Mouse (Mus musculus) neural tube, embryonic 13.5 days (tissue): Measurements from ENCODE around the gene Gas6. TPM values are rescaled to one million over a fixed set of nuclear protein-coding genes. Genes with fewer than 3 reads are reported as not detected.

ENCODE experiments used
- ATAC-seq: fragments of 200-750 bp; cut with Nextera tagmentation; 2 replicates; pipeline ENCODE4 v1.8.0; 2017; ENCODE audit warnings: low read depth, mild to moderate bottlenecking, moderate TSS enrichment, moderate library complexity
- H3K27ac ChIP-seq: fragments of 300-500 bp; sonication (generic); replicated peaks from 2 replicates; pipeline ENCODE4 v1.5.1; 2015; ENCODE audit warnings: moderate library complexity, mild to moderate bottlenecking, inconsistent platforms
- H3K27me3 ChIP-seq: fragments of 300-500 bp; sonication (generic); 2 replicates; pipeline ENCODE4 v1.6.1; 2015; ENCODE audit warnings: mild to moderate bottlenecking, inconsistent platforms
- H3K36me3 ChIP-seq: fragments of 300-500 bp; sonication (generic); 2 replicates; pipeline ENCODE4 v1.6.1; 2015; ENCODE audit warnings: mild to moderate bottlenecking, inconsistent platforms
- H3K4me1 ChIP-seq: fragments of 300-500 bp; sonication (generic); replicated peaks from 2 replicates; pipeline ENCODE4 v1.6.1; 2015; ENCODE audit warnings: inconsistent platforms
- H3K4me2 ChIP-seq: fragments of 300-500 bp; sonication (generic); 2 replicates; pipeline ENCODE4 v1.6.1; 2015; ENCODE audit warnings: inconsistent platforms, mild to moderate bottlenecking, moderate library complexity
- H3K4me3 ChIP-seq: fragments of 300-500 bp; sonication (generic); 2 replicates; pipeline ENCODE4 v1.5.1; 2015; ENCODE audit warnings: mild to moderate bottlenecking, inconsistent platforms
- H3K9ac ChIP-seq: fragments of 300-500 bp; sonication (generic); 2 replicates; pipeline ENCODE4 v1.6.1; 2015; ENCODE audit warnings: moderate library complexity, mild to moderate bottlenecking, inconsistent platforms
- H3K9me3 ChIP-seq: fragments of 300-500 bp; sonication (generic); 2 replicates; pipeline ENCODE4 v1.6.1; 2016; ENCODE audit warnings: inconsistent platforms
- WGBS: fragments of 180-500 bp; shearing (Covaris S2); methylation state at CpG from one replicate; pipeline ENCODE4 v1.1.7; 2015; 5-methylcytosine and 5-hydroxymethylcytosine counted together
- polyA plus RNA-seq: library from polyadenylated mRNA; unstranded; fragments of >200 nt; fragmentation: Nextera tagmentation; extraction: Ambion mirVana; gene quantifications from 2 replicates; pipeline ENCODE4 v1.2.1, GENCODE M21; 2015

The Gas6 gene
- polyA plus RNA-seq, 1 experiment from 2014 or later: 28.8 TPM

DNA sequence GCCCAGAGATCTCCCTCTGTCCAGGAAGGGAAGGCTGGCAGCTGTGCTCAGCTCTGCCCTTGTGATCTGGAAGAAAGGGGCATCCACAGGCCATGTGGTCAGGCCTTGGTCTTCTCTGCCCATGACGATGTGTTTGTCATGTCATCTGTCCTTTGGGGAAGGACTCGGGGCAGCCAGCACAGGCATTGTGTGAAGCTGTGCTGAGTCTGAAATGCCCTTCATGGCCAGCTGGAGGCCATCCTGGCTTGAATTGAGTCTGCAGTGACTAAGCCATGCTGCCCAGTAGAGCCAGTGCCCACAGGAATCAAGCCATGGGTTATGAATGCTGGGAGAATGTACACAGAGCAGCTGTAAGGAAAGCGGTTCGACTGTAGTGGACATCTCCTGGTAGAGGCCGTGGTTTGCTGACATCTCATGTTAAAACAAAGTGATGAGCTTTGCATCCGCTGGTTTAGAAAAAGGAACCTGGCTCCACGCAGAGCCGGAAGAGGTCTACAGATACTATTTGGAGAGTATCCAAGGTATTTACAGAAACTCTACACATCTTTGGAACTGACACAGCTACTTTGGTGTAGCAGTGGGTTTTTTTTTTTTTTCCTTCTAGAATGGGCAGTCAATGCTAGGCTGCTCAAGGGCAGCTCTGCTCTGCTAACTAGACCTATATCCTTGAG, 9.8 kb upstream of the Gas6 start:
- H3K4me3 ChIP-seq: no peak overlapping the region
- no peak for ATAC-seq
- H3K9ac ChIP-seq: no peak overlapping the region
- H3K27me3 ChIP-seq: no peaks in the 10 kb centered on the region
- H3K4me2 ChIP-seq: no peak overlapping the region
- no peak overlapping the region for H3K27ac ChIP-seq
- H3K9me3 ChIP-seq: no peaks in the 10 kb centered on the region
- 90% methylated on average over 8 of the region's 8 CpGs for WGBS
- H3K4me1 ChIP-seq: no peaks in the 10 kb centered on the region
- no peaks in the 10 kb centered on the region for H3K36me3 ChIP-seq

DNA sequence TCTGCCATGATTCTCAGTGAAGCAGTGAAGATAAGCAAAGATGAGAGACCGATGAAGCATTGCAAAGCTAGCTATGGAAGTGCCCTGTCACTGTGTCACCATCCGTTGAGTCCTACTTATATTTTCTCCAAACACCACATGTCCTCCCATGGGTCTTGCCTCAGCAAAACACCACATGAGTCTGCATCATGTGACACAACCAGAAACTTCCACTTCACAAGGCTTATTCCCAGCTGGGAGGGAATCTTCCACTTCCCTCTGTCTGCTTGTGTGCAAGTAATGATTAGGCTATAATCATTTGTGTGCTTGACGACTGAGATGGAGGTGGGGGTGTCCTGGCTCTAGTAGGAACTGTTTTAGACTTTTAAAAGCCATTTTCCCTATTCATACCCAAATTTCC, 6.9 kb upstream of the Gas6 start:
- Histone ChIP-seq H3K27me3 (no peaks in the 10 kb centered on the region), H3K4me2 (no peak overlapping the region), H3K27ac (no peak overlapping the region), H3K9ac (no peak overlapping the region), H3K4me3 (no peak overlapping the region), H3K4me1 (no peaks in the 10 kb centered on the region), H3K9me3 (no peaks in the 10 kb centered on the region), H3K36me3 (no peaks in the 10 kb centered on the region)
- WGBS: 79% methylated on average over 3 of the region's 3 CpGs
- no peak for ATAC-seq

DNA sequence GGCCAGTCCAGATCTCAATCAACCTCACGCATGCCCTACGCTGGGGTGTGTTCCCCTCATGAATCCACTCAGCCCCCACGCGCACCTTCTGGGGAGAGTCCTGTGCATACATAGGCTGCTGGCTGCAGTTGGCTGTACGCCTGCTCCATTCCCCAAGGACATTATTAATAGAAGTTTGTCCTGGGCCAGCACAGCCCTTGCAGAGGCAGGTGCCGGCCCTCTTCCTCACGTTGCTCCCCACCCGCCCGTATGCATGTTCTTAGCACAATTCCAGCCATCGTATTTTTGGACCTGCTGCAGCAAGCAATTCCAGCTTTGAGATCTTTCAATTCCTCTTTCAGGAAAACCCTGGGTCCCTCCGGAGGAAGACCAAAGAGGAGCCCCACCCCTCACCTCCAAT, 1.3 kb downstream of the Gas6 start:
- H3K27ac ChIP-seq: no peak overlapping the region
- H3K9me3 ChIP-seq: no peaks in the 10 kb centered on the region
- WGBS: 52% methylated on average over 11 of the region's 11 CpGs
- peaks cover 33% of the 10 kb centered on the region for H3K27me3 ChIP-seq
- H3K36me3 ChIP-seq: no peaks in the 10 kb centered on the region
- H3K4me1 ChIP-seq: peaks cover 36% of the 10 kb centered on the region
- H3K9ac ChIP-seq: no peak overlapping the region
- H3K4me2 ChIP-seq: peak overlapping the region; percentile 82
- H3K4me3 ChIP-seq: peak overlapping the region; percentile 65; the same call in 1 of the 2 replicates
- ATAC-seq: peak; percentile 9; the same call in 1 of the 2 replicates

DNA sequence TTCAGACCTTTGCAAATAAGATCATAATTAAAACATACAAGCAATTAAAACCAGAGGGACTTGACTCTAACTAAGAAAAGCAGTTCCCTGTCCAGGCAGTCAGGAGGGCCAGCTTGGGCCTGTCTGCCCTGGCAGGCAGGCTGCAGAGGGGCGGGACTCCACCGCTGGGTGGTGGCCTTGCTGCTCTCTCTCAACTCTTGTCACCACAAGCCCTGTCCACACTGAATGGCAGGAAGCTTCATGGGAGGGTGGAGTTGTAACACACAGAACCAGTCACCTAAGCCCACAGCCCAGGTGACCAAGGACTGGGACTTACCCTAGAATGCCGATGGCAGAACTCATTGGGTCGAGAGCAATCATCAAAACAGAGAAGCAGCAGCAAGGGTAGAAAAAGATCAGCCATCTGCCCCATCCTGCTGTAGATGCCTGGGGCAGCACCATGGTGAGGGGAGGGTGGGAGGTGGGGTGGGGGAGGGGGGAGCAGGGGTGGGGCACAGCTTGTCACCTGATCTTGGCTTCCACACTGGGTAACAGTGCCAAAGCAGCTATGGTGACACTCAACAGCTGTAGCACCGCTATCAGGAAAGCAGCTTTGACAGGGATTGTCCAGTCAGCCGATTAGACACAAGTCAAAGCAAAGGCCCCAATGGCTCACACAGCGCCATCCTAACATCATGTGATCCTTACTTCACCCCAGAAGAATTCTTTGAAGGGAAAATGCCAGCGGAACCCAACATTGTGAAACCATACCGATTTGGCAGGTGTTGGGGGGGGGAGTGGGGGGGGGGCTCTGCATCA, 1.9 kb downstream of the Gas6 start:
- peak; percentile 11; the same call in 1 of the 2 replicates for ATAC-seq
- H3K4me1 ChIP-seq: peaks cover 36% of the 10 kb centered on the region
- H3K27ac ChIP-seq: no peak overlapping the region
- 61% methylated on average over 9 of the region's 9 CpGs for WGBS
- H3K36me3 ChIP-seq: no peaks in the 10 kb centered on the region
- H3K9ac ChIP-seq: no peak overlapping the region
- H3K27me3 ChIP-seq: peaks cover 33% of the 10 kb centered on the region
- H3K9me3 ChIP-seq: no peaks in the 10 kb centered on the region
- H3K4me3 ChIP-seq: no peak overlapping the region
- peak overlapping the region; percentile 82; the same call in 1 of the 2 replicates for H3K4me2 ChIP-seq

DNA sequence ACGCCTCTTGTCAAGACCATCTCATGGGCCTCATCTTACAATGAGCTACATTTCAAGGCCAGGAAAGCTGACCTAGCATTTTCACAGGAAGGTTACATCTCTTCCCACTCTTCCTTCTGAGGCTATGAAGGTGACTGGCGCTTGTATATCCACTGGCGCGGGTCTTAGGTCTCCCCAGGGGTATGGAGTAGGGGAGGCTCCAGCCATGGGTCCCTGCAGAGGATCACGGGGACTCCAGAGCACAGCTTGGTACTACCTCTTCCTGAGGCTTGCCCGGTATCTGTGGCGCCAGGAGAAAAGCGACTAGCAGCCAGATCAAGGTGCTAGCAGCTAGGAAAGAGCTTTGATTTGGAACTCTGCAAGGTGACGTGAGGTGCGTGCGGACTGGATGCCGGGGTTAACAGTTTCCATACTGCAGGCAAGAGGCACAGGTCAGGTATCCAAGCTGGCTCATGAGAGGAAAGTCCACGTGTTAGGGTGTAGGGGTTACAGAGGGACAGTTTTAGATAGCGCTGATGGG, 2.7 kb downstream of the Gas6 start:
- H3K27ac ChIP-seq: no peak overlapping the region
- no peak overlapping the region for H3K9ac ChIP-seq
- WGBS: 87% methylated on average over 14 of the region's 14 CpGs
- no peaks in the 10 kb centered on the region for H3K9me3 ChIP-seq
- H3K4me2 ChIP-seq: no peak overlapping the region
- peaks cover 36% of the 10 kb centered on the region for H3K4me1 ChIP-seq
- H3K4me3 ChIP-seq: no peak overlapping the region
- H3K36me3 ChIP-seq: no peaks in the 10 kb centered on the region
- peaks cover 33% of the 10 kb centered on the region for H3K27me3 ChIP-seq
- no peak for ATAC-seq

DNA sequence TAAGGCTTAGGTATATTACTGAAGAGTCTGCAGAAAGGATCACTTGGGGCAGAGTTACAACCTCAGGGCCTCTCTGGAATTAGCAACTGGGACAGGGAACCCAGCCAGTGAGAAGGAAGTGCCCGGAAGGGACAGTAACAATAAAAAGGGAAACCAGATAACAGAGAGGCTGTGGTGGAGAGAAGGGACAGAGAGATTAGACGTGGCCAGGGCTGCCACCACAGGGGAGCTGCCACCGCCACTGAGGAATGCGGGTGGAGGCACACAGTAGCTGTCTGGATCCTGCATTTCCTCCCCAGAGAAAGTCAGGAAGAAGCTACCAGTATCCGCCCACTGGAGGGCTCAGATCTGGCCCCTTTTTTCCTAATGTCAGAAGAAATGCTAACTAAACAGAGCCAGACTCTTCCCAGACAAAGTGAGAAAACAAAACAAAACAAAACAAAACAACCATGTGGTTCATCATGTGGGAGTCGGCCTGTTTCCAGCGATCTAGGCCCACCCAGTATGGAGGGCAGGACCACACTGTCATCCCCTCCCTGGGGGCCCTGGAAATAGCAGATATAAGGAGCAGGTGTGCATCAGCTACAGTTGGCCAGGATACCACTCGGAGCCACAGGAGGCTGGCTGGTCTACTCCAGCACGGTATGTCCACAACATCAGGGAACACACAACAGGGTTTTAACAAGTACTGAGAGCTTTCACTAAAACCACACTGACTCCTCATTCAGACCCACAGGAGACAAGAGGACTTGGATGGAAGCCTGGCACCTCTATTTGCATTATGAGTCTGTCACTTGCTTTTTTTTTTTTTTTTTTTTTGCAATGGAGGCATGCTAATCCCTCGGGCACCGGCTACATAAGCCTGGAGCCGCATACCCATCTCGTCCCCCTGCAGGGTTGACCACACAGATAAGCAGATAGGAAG, 4.0 kb downstream of the Gas6 start:
- Histone ChIP-seq H3K27ac (no peak overlapping the region), H3K4me3 (no peak overlapping the region), H3K4me2 (no peak overlapping the region), H3K27me3 (peaks cover 28% of the 10 kb centered on the region), H3K4me1 (peaks cover 36% of the 10 kb centered on the region), H3K9ac (no peak overlapping the region), H3K9me3 (no peaks in the 10 kb centered on the region), H3K36me3 (no peaks in the 10 kb centered on the region)
- no peak for ATAC-seq
- WGBS: 47% methylated on average over 13 of the region's 13 CpGs

DNA sequence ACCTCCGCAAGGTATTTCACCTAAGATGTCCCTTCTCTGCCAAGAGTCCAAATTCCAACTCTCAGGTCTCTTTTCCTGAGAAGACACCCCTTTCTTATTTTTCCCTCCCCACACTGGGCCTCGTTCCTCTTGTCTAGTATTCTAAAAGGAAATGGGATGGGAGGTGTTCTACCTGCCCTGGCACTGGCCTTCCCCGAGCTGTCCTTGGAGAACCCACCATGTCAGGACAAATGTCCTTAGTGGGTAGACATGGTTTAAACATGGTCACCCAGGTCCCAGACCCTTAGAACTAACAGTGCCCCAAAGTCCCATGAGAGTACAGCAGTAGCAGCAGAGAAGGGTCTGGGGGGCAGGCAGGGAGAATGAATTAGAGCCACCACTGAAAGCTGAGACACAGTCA, 4.9 kb downstream of the Gas6 start:
- no peaks in the 10 kb centered on the region for H3K9me3 ChIP-seq
- no peak overlapping the region for H3K9ac ChIP-seq
- no peak overlapping the region for H3K27ac ChIP-seq
- no peaks in the 10 kb centered on the region; the same call in 1 of the 2 replicates for H3K36me3 ChIP-seq
- ATAC-seq: no peak
- no peak overlapping the region for H3K4me2 ChIP-seq
- WGBS: 89% methylated on average over 3 of the region's 3 CpGs
- no peak overlapping the region for H3K4me3 ChIP-seq
- peaks cover 20% of the 10 kb centered on the region for H3K27me3 ChIP-seq
- H3K4me1 ChIP-seq: peaks cover 36% of the 10 kb centered on the region

DNA sequence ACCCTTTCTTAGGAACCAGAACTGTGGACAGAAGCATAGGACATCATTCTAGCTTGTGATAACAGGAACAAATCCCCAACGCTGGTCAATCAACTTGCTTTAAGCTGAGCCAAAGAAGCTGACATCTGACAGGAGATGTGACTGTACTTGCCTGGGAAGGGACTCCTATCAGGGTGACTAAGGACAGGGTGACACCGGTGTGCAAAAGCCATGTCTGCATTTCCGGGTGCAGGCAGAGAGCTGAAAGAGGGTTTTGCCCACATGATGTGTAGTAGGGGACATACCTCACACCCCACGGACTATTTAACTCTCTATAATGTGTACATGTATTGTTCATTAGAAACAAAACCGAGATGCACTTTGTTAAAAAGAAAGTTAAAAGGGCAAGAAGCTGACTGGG, 11.1 kb downstream of the Gas6 start:
- no peaks in the 10 kb centered on the region; the same call in 1 of the 2 replicates for H3K36me3 ChIP-seq
- WGBS: 86% methylated on average over 5 of the region's 5 CpGs

DNA sequence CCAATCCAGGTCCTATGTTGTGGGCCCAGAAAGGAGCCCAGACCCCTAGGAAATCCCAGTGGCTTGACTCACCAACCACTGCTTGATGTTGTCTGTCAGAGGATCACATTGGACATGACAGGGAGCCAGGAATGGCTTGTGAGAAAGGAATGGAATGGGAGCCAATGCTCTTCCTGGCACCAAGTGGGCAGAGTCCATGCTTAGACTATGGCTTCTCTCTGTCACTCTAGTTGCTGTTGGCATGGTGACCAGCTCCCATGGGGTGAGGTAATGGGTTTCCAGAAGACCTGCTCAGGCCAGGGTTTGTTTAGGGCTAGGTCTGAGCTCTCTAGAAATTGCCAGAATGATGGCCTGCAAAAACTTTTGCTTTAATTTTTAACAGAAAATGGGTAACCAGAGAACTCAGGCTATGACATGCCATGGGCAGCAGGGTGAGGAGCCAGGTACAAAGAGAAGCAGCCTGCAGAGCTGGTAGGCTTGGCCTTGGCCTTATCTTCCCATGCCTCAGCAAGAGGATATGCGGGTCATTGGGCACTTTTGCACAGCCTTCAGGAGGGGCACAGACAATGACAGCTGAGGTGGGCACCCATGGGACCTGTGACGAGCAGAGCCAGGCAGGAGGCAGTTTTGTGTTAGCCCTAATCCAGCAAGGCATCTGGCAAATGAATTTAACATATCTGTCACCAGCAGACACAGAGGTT, 12.0 kb downstream of the Gas6 start:
- Histone ChIP-seq H3K9ac (no peak overlapping the region), H3K9me3 (no peaks in the 10 kb centered on the region), H3K4me3 (no peak overlapping the region), H3K4me2 (no peak overlapping the region), H3K27ac (no peak overlapping the region), H3K27me3 (no peaks in the 10 kb centered on the region), H3K36me3 (no peaks in the 10 kb centered on the region; the same call in 1 of the 2 replicates), H3K4me1 (no peaks in the 10 kb centered on the region)
- 75% methylated on average over 2 of the region's 2 CpGs for WGBS
- no peak for ATAC-seq

More for the DNA sequence above, 11.1 kb downstream of the Gas6 start:
- Histone ChIP-seq H3K4me2 (no peak overlapping the region), H3K9ac (no peak overlapping the region), H3K27ac (no peak overlapping the region), H3K4me1 (no peaks in the 10 kb centered on the region), H3K9me3 (no peaks in the 10 kb centered on the region), H3K4me3 (no peak overlapping the region), H3K27me3 (no peaks in the 10 kb centered on the region)
- no peak for ATAC-seq

DNA sequence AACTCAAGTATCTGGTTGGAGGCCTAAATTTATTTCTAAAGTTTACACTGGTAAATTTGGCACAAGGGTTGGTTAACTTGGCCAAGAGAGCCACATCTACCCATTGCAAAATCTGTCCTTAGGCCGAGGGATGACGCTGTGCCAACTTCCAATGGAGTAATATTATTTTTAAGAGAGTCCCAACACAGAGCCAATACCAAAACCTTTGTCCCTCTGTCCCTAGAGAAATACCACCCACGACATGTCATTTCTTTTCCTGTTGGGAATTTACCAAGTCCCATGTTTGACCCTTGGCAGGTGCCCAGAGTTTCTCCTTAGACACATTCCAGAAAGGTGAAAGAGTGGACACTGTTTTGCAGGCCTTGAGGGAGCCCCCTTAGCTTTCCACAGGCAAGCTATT, 12.7 kb downstream of the Gas6 start:
- no peak overlapping the region for H3K4me2 ChIP-seq
- H3K27ac ChIP-seq: no peak overlapping the region
- H3K9me3 ChIP-seq: no peaks in the 10 kb centered on the region
- 96% methylated on average over 3 of the region's 3 CpGs for WGBS
- no peak for ATAC-seq
- no peak overlapping the region for H3K9ac ChIP-seq
- H3K27me3 ChIP-seq: no peaks in the 10 kb centered on the region
- H3K4me1 ChIP-seq: no peaks in the 10 kb centered on the region
- H3K36me3 ChIP-seq: no peaks in the 10 kb centered on the region; the same call in 1 of the 2 replicates
- no peak overlapping the region for H3K4me3 ChIP-seq

DNA sequence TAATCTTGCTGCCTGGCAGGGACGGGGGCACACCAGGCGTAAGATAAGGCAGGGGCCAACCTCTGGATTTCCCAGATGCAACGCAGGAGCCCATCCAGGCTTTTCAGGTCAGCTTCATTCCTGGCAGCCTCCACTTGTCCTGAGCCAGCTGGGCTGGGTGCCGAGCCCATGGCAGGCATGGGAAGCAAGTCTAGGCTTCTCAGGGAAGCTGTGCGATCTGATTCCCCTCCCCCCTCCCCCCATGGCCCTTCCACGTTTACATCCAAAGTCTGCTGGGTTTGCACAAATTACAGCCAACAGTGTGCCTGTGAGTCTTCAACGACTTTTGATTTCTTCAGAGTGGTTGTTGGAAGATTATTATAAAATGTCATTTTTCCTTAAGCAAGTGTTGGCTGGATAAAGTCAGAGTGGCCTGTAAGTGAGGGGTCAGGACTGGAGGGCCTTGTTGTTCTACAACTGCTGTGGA, 13.2 kb downstream of the Gas6 start:
- H3K4me1 ChIP-seq: no peaks in the 10 kb centered on the region
- no peak for ATAC-seq
- no peak overlapping the region for H3K27ac ChIP-seq
- no peaks in the 10 kb centered on the region for H3K27me3 ChIP-seq
- 88% methylated on average over 7 of the region's 7 CpGs for WGBS
- H3K9ac ChIP-seq: no peak overlapping the region
- H3K4me2 ChIP-seq: no peak overlapping the region
- H3K36me3 ChIP-seq: no peaks in the 10 kb centered on the region; the same call in 1 of the 2 replicates
- no peaks in the 10 kb centered on the region for H3K9me3 ChIP-seq
- H3K4me3 ChIP-seq: no peak overlapping the region
